Comparison of ENCODE assay signal across 24 mouse cellular contexts in genomic region chr6:108566549-108566948, GRCm38 (mm10).
DNase-seq lines count a peak whose midpoint lies in the region; ATAC-seq and TF ChIP-seq lines count a peak whose summit lies in the region.
"Had no signal": no experiment of that assay in that cellular context is flagged by ENCODE, and none has a peak within 500 bp of the region (broad histone marks: within the 10 kb centered on the region; RNA-seq: fewer than 3 reads in every experiment).

No protein-coding gene starts in this region.

- peak; percentile 20 for DNase-seq in liver, adult 2 months (ENCODE audit: extremely low read depth, low read depth, low spot score)
- DNase-seq in liver (no peak), G1E (ENCODE audit: low spot score) (peak; percentile 37)
- DNase-seq in splenic B cell, adult 2 months (ENCODE audit: low read depth, low spot score), result peak; percentile 58
- DNase-seq in Muller cell, postnatal 12 days (ENCODE audit: inconsistent ontology term), result no peak
- no peak for DNase-seq in kidney, postnatal 10 days
- DNase-seq in kidney, adult 2 months, result no peak
- DNase-seq: adrenal gland, adult 8-10 months; adrenal gland, postnatal 36 days; cerebellum, adult 2 months; cerebellum, postnatal 10 days; gastrocnemius, adult 2 months; gastrocnemius, postnatal 25 days; heart, adult 2 months had no signal

- no peak overlapping the region for H3K9ac ChIP-seq in liver, adult 2 months (ENCODE audit: low read depth, low read length)
- H3K9ac ChIP-seq: embryonic facial prominence, embryonic 13.5 days; forebrain, embryonic 12.5 days; heart, embryonic 12.5 days; hindbrain, embryonic 12.5 days had no signal

- TF ChIP-seq CTCF in liver, adult 2 months (IDR thresholded peaks at IDR 0.05; ENCODE audit: low read depth, low read length), result no peak
- no peak for TF ChIP-seq CTCF in G1E (IDR thresholded peaks at IDR 0.05; ENCODE audit: low read depth, low read length)
- no peak for TF ChIP-seq CTCF in kidney, adult 2 months (conservative IDR thresholded peaks at IDR 0.05; ENCODE audit: insufficient read depth, insufficient read length, low read depth, low read length)

- H3K4me1 ChIP-seq in liver, adult 2 months (ENCODE audit: control insufficient read depth, insufficient read depth, low read length), result peaks cover 3% of the 10 kb centered on the region
- peaks cover 21% of the 10 kb centered on the region for H3K4me1 ChIP-seq in G1E (ENCODE audit: insufficient read depth, low read depth, low read length)
- peaks cover 11% of the 10 kb centered on the region for H3K4me1 ChIP-seq in kidney, adult 2 months (ENCODE audit: control insufficient read depth, insufficient read depth, low read length)

- no peaks in the 10 kb centered on the region for H3K36me3 ChIP-seq in liver, adult 2 months (ENCODE audit: control insufficient read depth, insufficient read depth, low read length)
- no peaks in the 10 kb centered on the region for H3K36me3 ChIP-seq in G1E (replicated peaks)
- H3K36me3 ChIP-seq in splenic B cell, adult 2 months (ENCODE audit: control insufficient read depth, insufficient read depth, low read length, poor library complexity, severe bottlenecking), result no peaks in the 10 kb centered on the region
- no peaks in the 10 kb centered on the region for H3K36me3 ChIP-seq in kidney, adult 2 months (ENCODE audit: control insufficient read depth, insufficient read depth, low read length)
- H3K36me3 ChIP-seq: embryonic facial prominence, embryonic 13.5 days; forebrain, embryonic 12.5 days; heart, embryonic 12.5 days; hindbrain, embryonic 12.5 days had no signal

- ATAC-seq in G1E (ENCODE audit: extremely low read depth, insufficient number of reproducible peaks, low FRiP score, poor library complexity, severe bottlenecking), result peak; percentile 32
- peak; percentile 38 for ATAC-seq in granulocyte monocyte progenitor cell, adult 5-6 weeks (replicated peaks; ENCODE audit: poor library complexity, severe bottlenecking)
- ATAC-seq: CD4-positive, CD25-positive, alpha-beta regulatory T cell, adult 4 months; forebrain, embryonic 16.5 days; hindbrain, embryonic 16.5 days; inflammation-experienced regulatory T-cells, adult 6 months; intestine, postnatal 0 days had no signal

- no peaks in the 10 kb centered on the region for H3K9me3 ChIP-seq in G1E (replicated peaks)
- H3K9me3 ChIP-seq: embryonic facial prominence, embryonic 13.5 days; forebrain, embryonic 12.5 days; heart, embryonic 12.5 days; hindbrain, embryonic 12.5 days had no signal

- no peak overlapping the region for H3K27ac ChIP-seq in liver, adult 2 months (replicated peaks; ENCODE audit: insufficient read depth, low read depth, low read length)
- no peak overlapping the region for H3K27ac ChIP-seq in kidney, adult 2 months (ENCODE audit: insufficient read depth, low read depth, low read length)
- H3K27ac ChIP-seq: embryonic facial prominence, embryonic 13.5 days; forebrain, embryonic 12.5 days; gastrocnemius, adult 2 months; heart, adult 2 months; hindbrain, embryonic 12.5 days had no signal

- H3K4me3 ChIP-seq in liver, adult 2 months (ENCODE audit: insufficient read depth, low read depth, low read length), result no peak overlapping the region
- no peak overlapping the region for H3K4me3 ChIP-seq in G1E (ENCODE audit: low read depth, low read length)
- H3K4me3 ChIP-seq in kidney, adult 2 months (ENCODE audit: insufficient read depth, low read depth, low read length), result no peak overlapping the region
- H3K4me3 ChIP-seq: embryonic facial prominence, embryonic 13.5 days; forebrain, embryonic 12.5 days; gastrocnemius, adult 2 months; heart, adult 2 months; heart, embryonic 12.5 days; hindbrain, embryonic 12.5 days had no signal

- no peak for TF ChIP-seq POLR2A in liver, adult 2 months (IDR thresholded peaks at IDR 0.05; ENCODE audit: extremely low read depth, insufficient read depth, low read length)
- no peak for TF ChIP-seq POLR2A in kidney, adult 2 months (IDR thresholded peaks at IDR 0.05; ENCODE audit: low read depth, low read length)

- H3K79me2 ChIP-seq in liver, adult 2 months (ENCODE audit: control insufficient read depth, insufficient read depth, low read length), result no peaks in the 10 kb centered on the region

- H3K27me3 ChIP-seq in liver, adult 2 months (ENCODE audit: control insufficient read depth, insufficient read depth, low read length), result no peaks in the 10 kb centered on the region
- H3K27me3 ChIP-seq in G1E (ENCODE audit: insufficient read depth, low read length), result no peaks in the 10 kb centered on the region; the same call in 1 of the 2 replicates
- H3K27me3 ChIP-seq in splenic B cell, adult 2 months (ENCODE audit: control insufficient read depth, insufficient read depth, low read length, poor library complexity, severe bottlenecking), result no peaks in the 10 kb centered on the region
- no peaks in the 10 kb centered on the region for H3K27me3 ChIP-seq in kidney, adult 2 months (replicated peaks; ENCODE audit: control insufficient read depth, insufficient read depth, low read length)
- H3K27me3 ChIP-seq: embryonic facial prominence, embryonic 13.5 days; heart, embryonic 12.5 days; hindbrain, embryonic 12.5 days had no signal

Comparison
In these comparisons a context has a peak if more than half of its experiments do, and no peak if none do; other contexts are left out.
1. DNase-seq: peak in liver, adult 2 months (single experiment), G1E (single experiment) and splenic B cell, adult 2 months (single experiment); none in liver (single experiment), Muller cell, postnatal 12 days (single experiment), kidney, postnatal 10 days (single experiment) and kidney, adult 2 months (single experiment).